Mouse (Mus musculus) adrenal gland, postnatal 10 days (tissue): ENCODE data around the gene Padi2. TPM values are rescaled to one million over a fixed set of nuclear protein-coding genes. Genes with fewer than 3 reads are reported as not detected.

Source experiments
- DNase-seq: peaks from one replicate; pipeline ENCODE4 v3.0.0; 2021; ENCODE audit warnings: mixed read lengths
- total RNA-seq, 2 experiments: library from RNA; stranded (reverse); gene quantifications; 2 replicates each; pipeline ENCODE4 v1.2.3; 2021

Padi2 gene
- total RNA-seq, 2 experiments from 2014 or later, result 2.4 to 5.5 TPM

- no peak for DNase-seq
Observed at GRCm38 (mm10) chr4:140881771-140882170, 24.4 kb upstream of the Padi2 start.

GRCm38 (mm10) chr4:140882365-140882764, 23.8 kb upstream of the Padi2 start:
- no peak for DNase-seq

DNA sequence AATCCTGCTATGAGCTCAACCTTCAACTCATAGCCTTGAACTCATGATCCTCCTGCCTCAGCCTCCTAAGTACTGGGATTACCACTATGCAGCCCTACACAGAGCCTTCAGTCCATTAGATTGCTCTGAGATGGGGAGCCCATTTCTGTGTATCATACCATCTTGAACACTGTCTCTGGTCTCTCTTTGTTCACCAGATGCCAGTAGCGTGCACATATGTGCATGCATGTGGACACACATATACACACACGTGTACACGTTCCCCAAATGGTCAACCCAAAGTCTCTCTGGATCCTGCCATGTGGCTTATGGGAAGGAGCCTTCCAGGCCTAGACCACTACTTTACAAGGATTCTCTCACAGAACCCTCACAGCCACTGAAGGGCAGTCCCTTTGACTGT, 23.2 kb upstream of the Padi2 start:
- DNase-seq, result no peak

- DNase-seq, result no peak
Observed at GRCm38 (mm10) chr4:140883852-140884251, 22.3 kb upstream of the Padi2 start.

GRCm38 (mm10) chr4:140891525-140892162, 14.5 kb upstream of the Padi2 start:
- no peak for DNase-seq

GRCm38 (mm10) chr4:140892163-140892530, 14.0 kb upstream of the Padi2 start:
- no peak for DNase-seq

DNA sequence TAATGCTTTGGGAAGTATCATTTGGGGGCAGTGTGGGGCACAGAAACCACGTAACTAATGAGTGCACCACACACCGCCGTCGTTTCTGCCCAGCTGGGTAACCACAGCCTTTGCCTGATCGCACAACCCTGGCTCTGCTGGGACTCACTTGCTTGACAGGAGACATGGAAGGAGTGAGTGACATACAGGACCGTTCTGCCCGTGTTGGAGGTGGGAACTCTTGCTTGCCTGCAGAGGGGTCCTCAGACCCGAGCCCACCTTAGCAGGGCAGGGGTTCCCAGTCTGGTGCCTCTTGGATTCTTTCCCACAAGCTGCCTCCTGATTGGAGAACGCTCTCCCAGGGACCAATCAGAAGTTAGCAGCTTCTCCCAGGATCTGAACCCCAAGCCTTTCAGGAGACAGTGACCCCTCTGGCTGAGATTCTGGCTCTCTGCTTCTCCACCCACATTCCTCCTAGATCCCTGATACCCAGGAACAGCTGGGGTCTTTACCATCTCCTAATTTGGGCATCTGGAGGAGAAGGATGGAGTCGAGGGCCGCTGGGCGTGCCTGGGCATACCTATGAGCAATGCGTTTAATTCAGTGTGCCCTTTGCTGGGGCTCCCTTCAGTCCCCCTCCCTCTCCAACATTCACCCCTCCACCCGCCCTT, 1.2 kb upstream of the Padi2 start:
- no peak for DNase-seq

DNA sequence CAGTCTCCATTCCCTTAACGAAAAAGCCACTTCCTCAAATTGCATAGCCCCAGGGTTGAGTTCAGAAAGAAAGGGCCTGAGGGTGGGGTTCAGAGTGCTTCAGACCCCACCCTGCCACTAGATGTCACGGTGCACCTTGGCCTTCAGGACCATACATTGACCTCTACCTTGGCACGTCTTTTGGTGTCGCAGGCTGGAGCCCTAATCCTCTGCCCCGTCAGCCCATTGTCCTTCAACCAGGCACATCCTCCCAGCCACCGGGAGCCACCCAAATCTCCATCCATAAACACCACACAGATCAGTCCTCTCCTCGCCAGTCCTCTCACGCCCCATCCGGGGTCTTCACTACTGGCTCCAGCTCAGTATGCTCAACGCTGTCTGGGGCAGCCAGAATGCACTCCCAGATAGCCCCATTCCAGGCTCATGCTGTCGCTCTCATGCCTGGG, 695 bp upstream of the Padi2 start:
- DNase-seq, result no peak

DNA sequence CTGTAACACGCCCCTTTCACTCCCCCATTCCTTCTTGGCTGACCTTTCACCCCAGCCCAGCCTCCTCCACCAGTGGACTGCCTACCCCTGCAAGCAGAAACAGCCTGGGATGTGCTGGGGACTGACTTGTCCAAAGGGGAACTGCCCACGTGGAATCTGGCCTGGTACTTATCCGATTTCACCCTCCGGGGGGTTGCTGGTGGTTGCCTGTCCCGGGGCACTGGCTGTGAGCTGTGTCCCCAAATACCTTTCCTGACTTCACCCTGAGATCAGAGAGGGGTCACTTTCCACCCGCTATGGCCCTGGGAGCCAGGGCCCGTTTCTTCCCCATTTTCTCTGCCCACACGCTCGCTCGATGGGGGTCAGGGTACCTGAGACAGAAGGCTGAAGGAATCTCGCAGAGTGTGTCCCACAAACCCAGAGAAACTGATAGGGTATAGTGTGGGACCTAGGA, 710 bp downstream of the Padi2 start:
- no peak for DNase-seq

GRCm38 (mm10) chr4:140907306-140908024, 1.3 kb downstream of the Padi2 start:
- no peak for DNase-seq

GRCm38 (mm10) chr4:140908627-140909026, 2.5 kb downstream of the Padi2 start:
- no peak for DNase-seq

DNA sequence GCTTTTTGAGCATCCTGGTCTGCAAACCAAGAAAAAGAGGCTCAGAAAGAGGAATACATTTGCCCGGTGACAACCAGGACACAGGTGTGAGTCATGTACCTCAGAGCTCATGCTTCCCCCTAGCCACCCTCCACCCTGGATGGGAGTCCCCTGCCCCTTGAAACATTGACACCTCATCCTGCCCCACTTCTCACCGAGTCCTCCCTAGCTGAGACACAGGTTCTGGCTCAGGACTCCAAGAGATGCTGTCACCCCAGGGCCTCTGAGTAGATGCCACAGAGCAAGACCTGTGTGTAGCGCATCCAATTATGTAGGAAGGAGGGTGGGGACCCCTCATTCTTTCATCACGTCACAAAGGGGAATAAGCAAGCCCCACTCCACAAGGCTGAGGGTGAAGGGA, 3.4 kb downstream of the Padi2 start:
- DNase-seq, result no peak

DNA sequence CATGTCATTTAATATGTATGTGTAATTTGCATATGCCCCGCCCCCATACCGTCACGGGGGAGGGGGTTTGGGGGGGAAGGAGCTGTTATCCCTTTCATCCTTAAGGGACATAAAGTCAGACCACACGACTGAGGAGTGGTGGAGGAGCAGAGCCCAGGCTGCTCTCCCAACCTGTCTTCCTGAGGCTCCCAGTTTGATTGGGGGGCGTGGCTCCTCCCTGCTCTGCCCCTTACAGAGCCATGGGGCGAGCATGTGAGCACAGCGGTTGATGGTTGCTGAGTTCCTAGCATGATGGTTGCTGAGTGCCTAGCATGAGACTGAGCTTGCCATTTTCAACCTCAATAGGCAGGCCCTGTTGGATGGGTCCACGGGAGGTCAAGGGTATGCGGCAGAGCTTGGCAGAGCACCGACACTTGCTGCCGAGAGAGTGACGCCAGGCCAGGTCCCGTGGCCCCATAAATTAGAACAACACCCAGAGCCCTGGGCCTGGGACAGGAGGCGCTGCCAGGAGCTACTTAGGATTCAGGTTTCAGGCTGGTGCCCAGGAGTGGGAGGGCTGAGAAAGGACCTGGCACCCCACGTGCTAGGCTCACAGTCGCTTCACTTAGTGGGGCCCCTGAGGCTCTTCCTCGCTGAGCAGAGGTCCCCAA, 4.6 kb downstream of the Padi2 start:
- DNase-seq, result peak; percentile 58

DNA sequence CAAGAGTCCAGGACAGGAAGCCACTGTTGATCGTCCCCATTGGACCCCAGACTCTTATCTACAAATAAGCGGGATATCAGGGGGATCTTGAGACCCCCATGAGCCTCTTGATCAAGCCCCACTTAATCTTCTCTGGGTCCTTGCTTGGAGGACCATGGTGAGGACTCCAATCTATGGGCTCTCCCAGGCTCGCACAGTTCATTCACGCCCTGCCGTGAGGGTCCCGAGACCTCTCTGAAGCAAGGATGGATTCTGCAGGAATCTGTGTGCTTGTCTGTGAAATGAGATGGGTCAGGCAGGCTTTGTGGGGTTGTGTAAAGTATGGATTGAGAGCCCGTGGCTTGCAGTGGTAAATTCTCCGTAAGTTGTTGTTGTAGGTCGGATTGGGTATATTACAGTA, 5.3 kb downstream of the Padi2 start:
- no peak for DNase-seq

DNA sequence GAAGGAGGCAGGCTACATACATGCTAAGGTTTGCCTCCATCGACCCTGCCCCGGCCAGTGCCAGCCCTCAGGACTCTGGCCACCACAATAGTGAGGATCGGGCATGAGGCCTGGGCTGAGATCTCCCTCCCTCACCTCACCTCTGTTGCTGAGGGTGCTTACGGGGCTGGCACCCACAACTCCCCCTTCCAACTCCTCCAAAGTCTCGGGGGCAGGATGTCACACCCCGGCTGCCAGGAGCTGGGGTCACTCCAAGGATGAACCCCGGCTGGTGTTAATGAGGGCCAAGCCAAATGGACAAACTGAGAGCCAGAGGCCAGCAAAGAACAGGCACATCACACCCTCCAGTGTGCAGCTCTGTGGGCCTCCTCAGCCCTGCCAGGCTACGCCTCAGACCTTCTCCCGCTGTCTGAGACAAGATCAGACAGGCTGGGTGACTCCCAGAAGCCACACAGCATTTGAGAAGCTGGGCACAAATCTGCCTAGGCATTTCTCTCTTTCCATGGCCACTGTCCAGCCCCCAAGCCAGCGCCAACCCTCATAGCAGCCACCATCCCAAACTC, 6.2 kb downstream of the Padi2 start:
- DNase-seq, result no peak

DNA sequence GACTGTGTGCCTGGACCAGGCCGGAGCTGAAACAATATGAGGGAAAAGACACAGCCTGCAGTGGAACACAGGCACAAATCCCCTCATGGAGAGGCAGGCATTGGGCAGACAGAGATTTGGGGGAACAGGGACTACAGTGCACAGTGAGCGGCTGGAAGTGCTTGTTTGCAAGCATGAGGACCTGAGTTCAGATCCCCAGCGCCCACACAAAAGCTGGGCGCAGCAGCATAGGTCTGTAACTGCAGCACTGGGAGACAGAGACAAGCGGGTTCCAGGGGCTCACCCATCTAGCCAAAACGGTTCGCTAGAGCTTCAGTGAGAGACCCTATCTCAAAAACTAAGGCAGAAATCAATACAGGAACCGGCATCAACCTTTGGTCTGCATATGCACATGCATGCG, 7.4 kb downstream of the Padi2 start:
- DNase-seq, result no peak

DNA sequence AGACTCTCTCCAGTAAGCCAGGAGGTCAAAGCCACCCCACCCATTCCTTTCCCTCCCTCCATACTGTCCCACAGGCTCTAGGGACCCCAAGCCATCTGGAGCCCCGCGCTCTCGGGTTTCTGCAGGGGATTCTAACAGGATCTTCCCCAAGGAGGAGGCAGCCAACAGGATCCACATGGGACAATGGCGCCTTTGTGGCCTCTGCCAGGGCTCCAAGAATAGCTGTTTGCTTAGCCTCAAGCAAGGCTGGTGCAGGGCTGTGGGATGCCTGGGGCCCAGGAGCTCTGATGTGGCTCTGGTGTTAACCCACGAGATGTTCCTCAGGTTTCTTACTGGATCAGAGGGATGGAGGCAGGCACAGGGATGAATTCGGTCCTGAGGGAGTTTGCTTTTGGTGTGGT, 8.6 kb downstream of the Padi2 start:
- no peak for DNase-seq

- DNase-seq, result no peak
Observed at GRCm38 (mm10) chr4:140915235-140915634, 9.1 kb downstream of the Padi2 start.

DNA sequence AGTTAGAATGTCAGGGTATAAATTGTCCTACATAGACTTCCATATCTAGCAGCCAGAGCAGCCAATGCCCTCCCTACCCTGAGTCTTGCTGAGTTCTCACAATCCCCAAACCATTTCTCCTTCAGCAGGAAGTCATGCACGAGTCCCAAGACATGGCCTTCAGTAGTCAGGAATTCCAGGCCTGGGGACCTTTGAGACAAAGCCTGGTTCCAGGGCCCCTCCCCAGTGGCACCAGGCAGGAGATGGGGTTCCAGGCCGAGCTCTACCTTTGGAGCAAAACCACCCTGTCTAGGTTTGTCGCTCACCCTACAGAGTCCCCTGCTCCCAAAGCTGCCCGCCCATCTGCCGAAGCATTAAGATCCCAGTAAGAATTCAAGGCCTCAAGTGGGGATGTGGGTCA, 10.2 kb downstream of the Padi2 start:
- DNase-seq, result no peak

DNA sequence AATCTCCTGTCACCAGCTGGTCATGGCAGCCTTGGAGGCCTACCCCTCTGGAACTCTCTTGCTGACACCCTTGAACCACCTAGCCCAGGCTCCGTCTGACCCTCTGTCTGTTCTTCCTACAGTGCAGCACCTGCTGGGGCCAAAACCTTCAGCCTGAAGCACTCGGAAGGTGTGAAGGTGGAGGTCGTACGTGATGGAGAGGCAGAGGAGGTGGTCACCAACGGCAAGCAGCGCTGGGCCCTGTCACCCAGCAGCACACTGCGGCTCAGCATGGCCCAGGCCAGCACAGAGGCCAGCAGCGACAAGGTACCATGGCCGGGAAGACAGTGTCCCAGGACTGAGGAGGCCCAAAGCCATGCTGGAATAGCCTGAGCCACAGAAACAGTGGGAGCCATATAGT, 11.3 kb downstream of the Padi2 start:
- DNase-seq, result no peak

GRCm38 (mm10) chr4:140919974-140920836, 14.1 kb downstream of the Padi2 start:
- no peak for DNase-seq

DNA sequence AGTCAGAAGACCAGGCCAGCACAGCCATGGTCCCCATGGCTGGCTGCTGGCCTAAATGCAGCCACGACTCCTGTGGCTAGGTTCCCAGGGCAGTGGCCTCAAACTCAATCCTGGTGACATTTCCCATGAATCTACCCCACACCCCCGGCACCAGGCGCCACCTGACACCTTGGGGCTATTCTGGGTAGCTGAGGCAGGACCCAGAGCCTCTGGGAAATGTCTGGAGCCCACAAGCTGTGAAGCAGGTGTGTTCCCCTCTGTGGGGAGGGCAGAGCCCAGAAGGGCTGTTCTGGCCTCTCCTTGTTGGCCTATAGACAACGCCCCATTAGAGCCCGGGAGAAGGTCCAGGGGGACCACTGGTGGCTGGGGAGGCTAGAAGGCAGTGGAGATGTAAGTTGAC, 16.4 kb downstream of the Padi2 start:
- DNase-seq, result no peak
